Comparison of ENCODE assay signal across 25 mouse cellular contexts in genomic region chr10:80220676-80221075, GRCm38 (mm10).
"Had no signal": no experiment of that assay in that cellular context is flagged by ENCODE, and none has a peak within 500 bp of the region (broad histone marks: within the 10 kb centered on the region; RNA-seq: fewer than 3 reads in every experiment).

No protein-coding gene starts in this region.

- H3K4me2 ChIP-seq: limb, embryonic 13.5 days; liver, embryonic 12.5 days; liver, embryonic 15.5 days; lung, embryonic 15.5 days; midbrain, embryonic 12.5 days; midbrain, embryonic 15.5 days; neural tube, embryonic 12.5 days; neural tube, embryonic 15.5 days; stomach, embryonic 15.5 days had no signal

- H3K9me3 ChIP-seq: limb, embryonic 13.5 days; liver, embryonic 12.5 days; liver, embryonic 15.5 days; lung, embryonic 15.5 days; megakaryocyte, embryonic 14.5 days; midbrain, embryonic 12.5 days; midbrain, embryonic 15.5 days; neural tube, embryonic 12.5 days; neural tube, embryonic 15.5 days; stomach, embryonic 15.5 days had no signal

- ATAC-seq: liver, embryonic 12.5 days; midbrain, embryonic 15.5 days had no signal

- H3K27me3 ChIP-seq: lung, embryonic 15.5 days; midbrain, embryonic 15.5 days; neural tube, embryonic 12.5 days; neural tube, embryonic 15.5 days; stomach, embryonic 15.5 days had no signal

- H3K27ac ChIP-seq: left cerebral cortex, adult 2 months; limb, embryonic 13.5 days; liver, embryonic 12.5 days; liver, embryonic 15.5 days; lung, embryonic 15.5 days; midbrain, embryonic 12.5 days; midbrain, embryonic 15.5 days; neural tube, embryonic 12.5 days; neural tube, embryonic 15.5 days; stomach, embryonic 15.5 days had no signal

- H3K9ac ChIP-seq: limb, embryonic 13.5 days; liver, embryonic 12.5 days; liver, embryonic 15.5 days; lung, embryonic 15.5 days; midbrain, embryonic 12.5 days; midbrain, embryonic 15.5 days; neural tube, embryonic 12.5 days; neural tube, embryonic 15.5 days; stomach, embryonic 15.5 days had no signal

- DNase-seq: kidney, adult 9 months; kidney, postnatal 10 days; kidney, postnatal 36 days; layer of hippocampus, postnatal 36 days; left cerebral cortex, postnatal 4 days; liver; lung, adult 18-20 months; lung, postnatal 10 days; lung, postnatal 36 days; retina, postnatal 1 day; right cerebral cortex, postnatal 25 days; spleen, adult 18-20 months; thymus, adult 18-20 months; thymus, postnatal 36 days had no signal

- H3K36me3 ChIP-seq: limb, embryonic 13.5 days; liver, embryonic 12.5 days; liver, embryonic 15.5 days; lung, embryonic 15.5 days; midbrain, embryonic 12.5 days; midbrain, embryonic 15.5 days; neural tube, embryonic 12.5 days; neural tube, embryonic 15.5 days; stomach, embryonic 15.5 days had no signal

- H3K4me3 ChIP-seq: left cerebral cortex, adult 2 months; limb, embryonic 13.5 days; liver, embryonic 12.5 days; liver, embryonic 15.5 days; lung, embryonic 15.5 days; megakaryocyte, embryonic 14.5 days; midbrain, embryonic 12.5 days; midbrain, embryonic 15.5 days; neural tube, embryonic 12.5 days; neural tube, embryonic 15.5 days; stomach, embryonic 15.5 days had no signal
